Mouse (Mus musculus) hindbrain, postnatal 0 days (tissue): ENCODE measurements around the gene Trip11. TPM values are rescaled to one million over a fixed set of nuclear protein-coding genes. Genes with fewer than 3 reads are reported as not detected.

Experiments
- ATAC-seq: fragments of 200-750 bp; cut with Nextera tagmentation; 2 replicates; pipeline ENCODE4 v1.8.0; 2017; ENCODE audit warnings: mild to moderate bottlenecking, moderate TSS enrichment, moderate library complexity
- DNase-seq: peaks from one replicate; pipeline ENCODE4 v3.0.0-alpha.2; 2015; ENCODE audit warnings: low spot score
- H3K27ac ChIP-seq: fragments of 300-500 bp; sonication (generic); 2 replicates; pipeline ENCODE4 v1.5.1; 2014; ENCODE audit warnings: mild to moderate bottlenecking
- H3K27me3 ChIP-seq: fragments of 300-500 bp; sonication (generic); 2 replicates; pipeline ENCODE4 v1.6.1; 2014; ENCODE audit warnings: low read length, mixed read lengths; ENCODE audit not compliant: insufficient read depth
- H3K36me3 ChIP-seq: fragments of 300-500 bp; sonication (generic); 2 replicates; pipeline ENCODE4 v1.6.1; 2014; ENCODE audit warnings: low read length, mixed read lengths; ENCODE audit not compliant: insufficient read depth
- H3K4me1 ChIP-seq: fragments of 300-500 bp; sonication (generic); 2 replicates; pipeline ENCODE4 v1.6.1; 2014; ENCODE audit warnings: antibody characterized with exemption, low read length, mixed read lengths; ENCODE audit not compliant: insufficient read depth
- H3K4me2 ChIP-seq: fragments of 300-500 bp; sonication (generic); 2 replicates; pipeline ENCODE4 v1.6.1; 2014; ENCODE audit warnings: low read depth, mild to moderate bottlenecking, low read length, moderate library complexity, mixed read lengths
- H3K4me3 ChIP-seq: fragments of 300-500 bp; sonication (generic); 2 replicates; pipeline ENCODE4 v1.5.1; 2014; ENCODE audit warnings: low read length
- H3K9ac ChIP-seq: fragments of 300-500 bp; sonication (generic); replicated peaks from 2 replicates; pipeline ENCODE4 v1.6.1; 2014; ENCODE audit warnings: mild to moderate bottlenecking, low read length, moderate library complexity, mixed read lengths
- H3K9me3 ChIP-seq: fragments of 300-500 bp; sonication (generic); 2 replicates; pipeline ENCODE4 v1.6.1; 2016; ENCODE audit warnings: low read length, mixed read lengths
- CTCF ChIP-seq: IDR thresholded peaks from 2 replicates; pipeline ENCODE4 v1.5.1; 2016; ENCODE audit warnings: antibody characterized with exemption, control low read depth, low read depth
- WGBS: fragments of 180-500 bp; shearing (Covaris S2); extraction: QIAGEN DNeasy Blood & Tissue Kit; methylation state at CpG from one replicate; pipeline ENCODE4 v1.1.7; 2014; 5-methylcytosine and 5-hydroxymethylcytosine counted together
- polyA plus RNA-seq: library from polyadenylated mRNA; unstranded; fragments of >200 nt; fragmentation: Nextera tagmentation; extraction: Ambion mirVana; gene quantifications from 2 replicates; pipeline ENCODE4 v1.2.1, GENCODE M21; 2015
- total RNA-seq: library from RNA; depleted of rRNA; stranded (reverse); fragments of >200 nt; gene quantifications from 2 replicates; pipeline ENCODE4 v1.2.3, GENCODE M21; 2014

The Trip11 gene
- total and polyA plus RNA-seq, 2 experiments from 2014 or later, result 11.1 to 30.9 TPM

DNA sequence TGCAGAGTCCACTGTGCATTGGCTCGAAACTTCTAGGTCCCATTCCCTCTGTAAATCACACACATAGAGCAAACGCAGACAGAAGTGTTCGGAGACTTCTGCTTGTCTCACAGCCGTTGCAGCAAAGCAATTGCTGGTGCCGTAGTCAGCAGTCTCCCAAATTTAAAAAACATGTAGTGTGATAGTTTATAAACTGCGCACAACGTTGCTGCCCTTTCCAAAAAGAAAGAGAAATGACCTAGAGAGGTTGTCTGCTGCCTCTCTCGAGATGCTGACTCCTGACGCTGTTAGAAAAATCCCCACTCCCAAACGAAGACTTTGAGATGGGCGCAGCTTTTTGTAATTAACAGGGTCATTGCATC lies 94.8 kb downstream of the Trip11 start:
- Histone ChIP-seq H3K9ac (peak overlapping the region; percentile 36), H3K4me2 (peak overlapping the region; percentile 74), H3K4me1 (peaks cover 7% of the 10 kb centered on the region), H3K36me3 (no peaks in the 10 kb centered on the region), H3K27ac (no peak overlapping the region), H3K9me3 (no peaks in the 10 kb centered on the region), H3K4me3 (peak overlapping the region; percentile 45), H3K27me3 (no peaks in the 10 kb centered on the region)
- DNase-seq (no peak), ATAC-seq (no peak)
- no peak for TF ChIP-seq CTCF
- 24% methylated on average over 11 of the region's 11 CpGs for WGBS

DNA sequence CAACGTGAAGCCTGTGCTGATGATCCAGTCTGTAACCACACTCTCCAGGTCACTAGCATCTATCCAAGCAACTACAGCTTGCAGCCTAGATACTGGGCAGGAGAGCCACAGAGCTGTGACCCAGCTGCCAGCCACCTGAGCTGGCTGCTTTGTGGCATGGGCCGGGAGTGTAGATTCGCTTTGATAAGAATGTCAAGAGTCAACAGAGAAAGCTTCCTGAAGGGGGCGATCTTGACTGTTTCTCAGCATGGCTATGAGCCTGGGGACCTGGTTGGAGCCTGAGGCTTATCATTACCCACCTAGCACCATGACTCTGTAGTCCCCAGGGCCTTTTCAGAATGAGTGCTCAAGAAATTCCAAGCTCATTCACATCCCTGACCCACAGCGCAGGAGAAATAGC lies 96.3 kb downstream of the Trip11 start:
- Histone ChIP-seq H3K9ac (no peak overlapping the region), H3K27me3 (no peaks in the 10 kb centered on the region), H3K27ac (no peak overlapping the region), H3K4me2 (no peak overlapping the region), H3K4me3 (no peak overlapping the region), H3K36me3 (no peaks in the 10 kb centered on the region), H3K9me3 (no peaks in the 10 kb centered on the region), H3K4me1 (peaks cover 7% of the 10 kb centered on the region)
- ATAC-seq (no peak), DNase-seq (peak; percentile 31)
- WGBS, result 50% methylated on average over 5 of the region's 5 CpGs
- TF ChIP-seq CTCF, result peak; percentile 29; the same call in 1 of the 2 replicates

DNA sequence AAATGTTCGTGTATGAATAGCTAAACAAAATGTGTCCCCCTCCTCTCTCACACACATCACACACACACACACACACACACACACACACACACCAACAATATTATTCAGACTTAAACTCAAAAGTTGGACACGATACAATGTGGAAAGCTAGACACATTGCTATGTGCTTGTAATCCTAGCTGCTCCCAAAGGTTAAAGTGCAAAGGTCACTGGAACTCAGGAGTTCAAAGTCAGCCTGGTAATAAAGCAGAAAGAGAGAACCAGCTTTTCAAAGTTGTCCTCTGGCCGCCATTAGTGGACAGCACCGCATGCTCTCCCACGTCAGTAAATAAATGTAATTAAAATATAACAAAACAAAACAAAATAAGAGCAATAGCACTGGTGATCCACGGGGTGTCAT lies 97.3 kb downstream of the Trip11 start:
- DNase-seq, result no peak

DNA sequence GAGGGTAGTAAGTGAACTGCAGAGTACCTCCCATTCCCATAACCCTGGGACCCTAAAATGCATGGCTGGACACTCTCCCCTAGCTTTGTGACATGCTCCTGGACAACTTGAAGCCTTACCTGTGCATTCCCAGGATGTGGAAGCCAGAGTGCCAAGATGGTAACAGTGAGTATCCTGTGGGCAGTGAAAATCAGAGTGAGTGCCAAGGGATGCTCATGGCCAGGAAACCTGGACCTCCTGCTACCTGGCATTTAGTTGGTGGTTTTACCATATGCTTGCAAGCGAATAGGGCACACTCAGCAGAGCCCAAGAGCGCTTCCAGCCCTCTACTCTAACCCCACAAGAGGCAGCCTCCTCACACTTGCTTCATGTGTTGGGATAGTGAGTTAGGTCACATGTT lies 98.6 kb downstream of the Trip11 start:
- Histone ChIP-seq H3K36me3 (no peaks in the 10 kb centered on the region), H3K27me3 (no peaks in the 10 kb centered on the region), H3K4me1 (peaks cover 5% of the 10 kb centered on the region), H3K27ac (no peak overlapping the region), H3K4me3 (no peak overlapping the region), H3K9me3 (no peaks in the 10 kb centered on the region), H3K4me2 (no peak overlapping the region), H3K9ac (no peak overlapping the region)
- no peak for TF ChIP-seq CTCF
- ATAC-seq (no peak), DNase-seq (no peak)
- 86% methylated on average over 2 of the region's 2 CpGs for WGBS

More for the DNA sequence above, 97.3 kb downstream of the Trip11 start:
- Histone ChIP-seq H3K9me3 (no peaks in the 10 kb centered on the region), H3K4me3 (no peak overlapping the region), H3K9ac (no peak overlapping the region), H3K27ac (no peak overlapping the region), H3K4me1 (peaks cover 7% of the 10 kb centered on the region), H3K36me3 (no peaks in the 10 kb centered on the region), H3K27me3 (no peaks in the 10 kb centered on the region), H3K4me2 (no peak overlapping the region)
- WGBS, result 82% methylated on average over 6 of the region's 6 CpGs
- ATAC-seq, result no peak
- TF ChIP-seq CTCF, result no peak

DNA sequence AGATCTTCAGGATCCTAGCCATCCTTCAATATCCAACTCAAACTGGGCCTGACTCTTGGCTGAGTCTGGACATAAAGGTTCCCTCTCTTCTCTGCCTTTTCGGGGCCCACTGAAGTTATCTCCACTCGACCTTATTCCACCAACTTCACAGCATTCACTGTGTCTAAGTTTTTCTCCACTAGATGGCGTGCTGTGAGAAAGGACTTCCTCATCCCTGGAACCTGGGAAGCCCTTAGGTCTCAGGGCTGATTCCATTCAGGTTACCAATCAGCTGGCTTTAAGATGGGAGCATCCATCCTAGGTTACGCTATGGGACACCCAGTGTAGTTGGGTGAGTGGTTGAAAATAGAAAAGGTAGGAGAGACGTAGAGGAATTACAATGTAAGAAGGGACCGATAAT lies 101.9 kb downstream of the Trip11 start:
- no peak overlapping the region for H3K27ac ChIP-seq
- H3K9me3 ChIP-seq, result no peaks in the 10 kb centered on the region
- TF ChIP-seq CTCF, result peak; percentile 50
- H3K9ac ChIP-seq, result no peak overlapping the region
- 68% methylated on average over 6 of the region's 6 CpGs for WGBS
- no peak overlapping the region for H3K4me2 ChIP-seq
- H3K36me3 ChIP-seq, result no peaks in the 10 kb centered on the region
- no peak for DNase-seq
- H3K27me3 ChIP-seq, result no peaks in the 10 kb centered on the region
- ATAC-seq, result no peak
- no peaks in the 10 kb centered on the region for H3K4me1 ChIP-seq
- H3K4me3 ChIP-seq, result no peak overlapping the region

DNA sequence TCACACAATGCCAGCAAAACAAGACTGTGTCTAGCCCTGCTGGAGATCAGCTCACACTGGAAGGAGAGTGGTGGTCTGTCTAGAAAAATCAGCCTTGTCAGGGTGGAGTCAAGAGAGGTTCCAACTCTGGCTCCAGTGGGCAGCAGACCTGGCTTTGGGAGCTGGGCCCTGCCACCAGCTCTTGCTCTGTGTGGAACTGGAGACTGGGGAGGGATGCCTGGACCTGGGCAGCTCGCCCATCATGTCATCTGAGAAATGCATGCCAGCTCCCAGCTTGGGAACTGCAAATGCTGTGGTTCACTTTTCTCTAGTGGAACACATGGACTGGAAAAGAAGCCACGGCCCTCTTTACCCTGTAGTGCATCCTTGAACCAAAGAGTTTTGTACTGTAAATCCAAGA lies 102.6 kb downstream of the Trip11 start:
- Histone ChIP-seq H3K4me1 (no peaks in the 10 kb centered on the region), H3K9ac (no peak overlapping the region), H3K9me3 (no peaks in the 10 kb centered on the region), H3K4me2 (no peak overlapping the region), H3K36me3 (no peaks in the 10 kb centered on the region), H3K27me3 (no peaks in the 10 kb centered on the region), H3K27ac (no peak overlapping the region), H3K4me3 (no peak overlapping the region)
- peak; percentile 10 for DNase-seq
- WGBS, result 45% methylated on average over 2 of the region's 2 CpGs
- ATAC-seq, result peak; percentile 67; the same call in 1 of the 2 replicates
- TF ChIP-seq CTCF, result no peak

DNA sequence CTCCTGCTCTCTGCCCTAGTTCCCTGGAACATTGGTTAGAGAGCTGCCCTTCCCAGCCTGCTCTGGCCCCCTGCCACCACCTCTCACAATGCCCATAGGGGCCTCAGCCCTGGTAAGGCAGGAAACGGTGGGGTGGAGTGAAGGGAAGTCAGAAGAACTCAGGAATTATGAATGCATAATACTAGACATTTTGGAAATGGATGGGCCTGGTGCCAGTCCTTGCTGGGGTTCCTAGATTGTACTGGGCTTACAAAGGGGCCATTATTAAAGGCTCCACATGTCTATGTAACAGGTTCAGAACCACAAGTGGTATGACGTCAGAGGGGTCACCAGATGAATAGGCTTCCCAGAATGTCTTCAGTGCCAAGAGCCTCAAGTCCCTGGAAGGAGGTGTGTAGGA lies 105.7 kb downstream of the Trip11 start:
- no peak overlapping the region for H3K27ac ChIP-seq
- no peaks in the 10 kb centered on the region for H3K36me3 ChIP-seq
- no peak overlapping the region for H3K9ac ChIP-seq
- H3K4me2 ChIP-seq, result no peak overlapping the region
- no peaks in the 10 kb centered on the region for H3K9me3 ChIP-seq
- H3K4me3 ChIP-seq, result no peak overlapping the region
- no peak for DNase-seq
- WGBS, result 30% methylated on average over 2 of the region's 2 CpGs
- no peak for TF ChIP-seq CTCF
- ATAC-seq, result peak; percentile 59; the same call in 1 of the 2 replicates
- H3K27me3 ChIP-seq, result no peaks in the 10 kb centered on the region
- no peaks in the 10 kb centered on the region for H3K4me1 ChIP-seq

DNA sequence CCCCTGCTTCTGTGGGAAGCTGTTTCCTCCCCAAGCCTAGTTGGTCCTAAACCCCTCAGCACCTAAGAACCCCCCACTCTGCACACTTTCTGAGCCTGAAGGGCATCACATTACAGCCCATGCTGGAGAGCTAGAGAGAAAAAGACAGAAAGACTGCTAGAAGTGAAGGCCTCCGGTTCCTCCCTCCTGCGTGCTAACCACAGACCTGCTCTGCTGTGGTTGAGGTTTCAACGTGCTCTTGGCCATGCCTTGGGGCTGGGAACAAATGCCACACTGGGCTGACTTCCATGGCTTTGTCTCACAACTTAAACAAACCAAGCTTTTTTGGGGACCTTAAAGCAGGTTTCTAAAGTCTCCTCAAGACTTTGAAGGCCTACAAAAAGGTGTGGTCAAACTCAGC lies 110.6 kb downstream of the Trip11 start:
- no peak for TF ChIP-seq CTCF
- no peaks in the 10 kb centered on the region for H3K4me1 ChIP-seq
- no peak overlapping the region for H3K9ac ChIP-seq
- H3K9me3 ChIP-seq, result no peaks in the 10 kb centered on the region
- no peaks in the 10 kb centered on the region for H3K36me3 ChIP-seq
- H3K27ac ChIP-seq, result no peak overlapping the region
- H3K4me2 ChIP-seq, result no peak overlapping the region
- WGBS, result 89% methylated on average over 3 of the region's 3 CpGs
- no peaks in the 10 kb centered on the region for H3K27me3 ChIP-seq
- DNase-seq, result no peak
- H3K4me3 ChIP-seq, result no peak overlapping the region
- no peak for ATAC-seq
